Mouse (Mus musculus) bone marrow, adult 2 months (tissue): ENCODE measurements around the gene Sdsl.

Experiments
- CTCF ChIP-seq: fragments of 200-500 bp; IDR thresholded peaks from 2 replicates; pipeline ENCODE4 v1.5.1; 2011; ENCODE audit warnings: low read length, control low read depth; ENCODE audit not compliant: control insufficient read depth, insufficient read depth
- POLR2A ChIP-seq: fragments of 200-500 bp; IDR thresholded peaks from 2 replicates; pipeline ENCODE4 v1.6.1; 2011; ENCODE audit warnings: low read depth, mild to moderate bottlenecking, control low read depth, low read length, borderline replicate concordance; ENCODE audit not compliant: control insufficient read depth

DNA sequence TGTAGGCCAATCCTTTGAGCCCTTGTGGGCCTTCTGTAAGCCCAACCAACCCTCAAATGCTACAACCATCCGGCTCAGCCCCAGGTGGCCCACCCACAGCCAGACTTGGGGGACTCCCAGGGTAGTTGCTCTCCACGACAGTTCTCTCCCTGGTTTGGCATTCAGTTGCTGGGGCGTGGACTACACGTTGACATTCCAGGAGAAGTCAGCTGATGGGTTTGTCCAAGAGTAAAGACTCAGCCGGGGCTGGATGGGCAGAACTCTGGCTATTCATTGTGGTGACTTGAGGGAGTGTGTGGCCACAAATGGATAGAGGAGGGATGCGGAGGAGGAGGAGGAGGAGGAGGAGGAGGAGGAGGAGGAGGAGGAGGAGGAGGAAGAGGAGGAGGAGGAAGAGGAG, 43.6 kb downstream of the Sdsl start:
- no peak for TF ChIP-seq CTCF
- TF ChIP-seq POLR2A = no peak
